Mouse (Mus musculus): ENCODE data around the gene Osbpl3.

- no peak for TF ChIP-seq CTCF (IDR thresholded peaks at IDR 0.05; ENCODE audit: borderline replicate concordance, insufficient read depth, low read length)
- TF ChIP-seq POLR2A (IDR thresholded peaks at IDR 0.05; ENCODE audit: low read depth, low read length): no peak
Measured at GRCm38 (mm10) chr6:50273416-50273815, 182.6 kb downstream of the Osbpl3 start.

All from embryonic fibroblast, embryonic 13.5 days (primary cell).